Mouse (Mus musculus): ENCODE results near the gene Syde1.
"Not testable (repeated sequence)": the region's sequence is repeated elsewhere in the genome, so short reads cannot be mapped to it uniquely, and the experiment has no call there.

The Syde1 gene

GRCm38 (mm10) chr10:78591406-78592328 is at the start of gene Syde1:
Gene Syde1, minus strand, starts transcription at chr10:78591964.
- ATAC-seq (ENCODE audit: low TSS enrichment): peak; percentile 65

GRCm38 (mm10) chr10:78632311-78632710 is 40.5 kb upstream of the Syde1 start:
- ATAC-seq (ENCODE audit: low TSS enrichment): peak; percentile 96

- no peak for ATAC-seq (ENCODE audit: low TSS enrichment)
Measured at GRCm38 (mm10) chr10:78630194-78630593, 38.4 kb upstream of the Syde1 start.

DNA sequence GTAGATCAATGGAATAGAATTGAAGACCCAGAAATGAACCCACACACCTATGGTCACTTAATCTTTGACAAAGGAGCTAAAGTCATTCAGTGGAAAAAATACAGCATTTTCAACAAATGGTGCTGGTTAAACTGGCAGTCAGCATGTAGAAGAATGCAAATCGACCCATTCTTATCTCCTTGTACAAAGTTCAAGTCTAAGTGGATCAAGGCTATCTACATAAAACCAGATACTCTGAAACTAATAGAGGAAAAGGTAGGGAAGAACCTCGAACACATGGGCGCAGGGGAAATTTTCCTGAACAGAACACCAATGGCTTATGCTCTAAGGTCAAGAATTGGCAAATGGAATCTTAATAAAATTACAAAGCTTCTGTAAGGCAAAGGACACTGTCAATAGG is 31.4 kb upstream of the Syde1 start:
- ATAC-seq (ENCODE audit: low TSS enrichment): not testable (repeated sequence)

- no peak for ATAC-seq (ENCODE audit: low TSS enrichment)
Measured at GRCm38 (mm10) chr10:78617974-78618373, 26.2 kb upstream of the Syde1 start, which contains the start of gene Olfr1357. Gene Olfr1357, minus strand, starts transcription at chr10:78618074.

GRCm38 (mm10) chr10:78607602-78608001 is 15.8 kb upstream of the Syde1 start:
- ATAC-seq (ENCODE audit: low TSS enrichment): no peak

DNA sequence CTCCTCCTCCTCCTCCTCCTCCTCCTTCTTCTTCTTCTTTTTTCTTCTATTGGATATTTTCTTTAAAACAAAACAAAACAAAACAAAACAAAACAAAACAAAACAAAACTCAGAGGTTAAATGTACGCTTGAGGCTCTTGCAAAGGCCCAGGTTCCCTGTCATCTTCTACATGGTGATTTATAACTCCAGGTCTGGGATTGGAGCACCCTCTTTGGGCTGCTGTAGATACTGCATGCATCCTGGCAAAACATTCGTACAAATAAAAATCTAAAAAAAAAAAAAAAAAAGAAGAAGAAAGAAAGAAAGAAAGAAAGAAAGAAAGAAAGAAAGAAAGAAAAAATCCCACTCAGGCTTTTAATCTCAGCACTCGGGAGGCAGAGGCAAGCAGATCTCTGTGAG is 13.3 kb upstream of the Syde1 start:
- ATAC-seq (ENCODE audit: low TSS enrichment): peak; percentile 73; the same call in 1 of the 2 replicates

GRCm38 (mm10) chr10:78599865-78600264 is 8.1 kb upstream of the Syde1 start:
- no peak for ATAC-seq (ENCODE audit: low TSS enrichment)

GRCm38 (mm10) chr10:78594566-78594965 is 2.8 kb upstream of the Syde1 start:
- ATAC-seq (ENCODE audit: low TSS enrichment): no peak

GRCm38 (mm10) chr10:78594157-78594556 is 2.4 kb upstream of the Syde1 start:
- no peak for ATAC-seq (ENCODE audit: low TSS enrichment)

GRCm38 (mm10) chr10:78593736-78594135 is 2.0 kb upstream of the Syde1 start:
- no peak for ATAC-seq (ENCODE audit: low TSS enrichment)

DNA sequence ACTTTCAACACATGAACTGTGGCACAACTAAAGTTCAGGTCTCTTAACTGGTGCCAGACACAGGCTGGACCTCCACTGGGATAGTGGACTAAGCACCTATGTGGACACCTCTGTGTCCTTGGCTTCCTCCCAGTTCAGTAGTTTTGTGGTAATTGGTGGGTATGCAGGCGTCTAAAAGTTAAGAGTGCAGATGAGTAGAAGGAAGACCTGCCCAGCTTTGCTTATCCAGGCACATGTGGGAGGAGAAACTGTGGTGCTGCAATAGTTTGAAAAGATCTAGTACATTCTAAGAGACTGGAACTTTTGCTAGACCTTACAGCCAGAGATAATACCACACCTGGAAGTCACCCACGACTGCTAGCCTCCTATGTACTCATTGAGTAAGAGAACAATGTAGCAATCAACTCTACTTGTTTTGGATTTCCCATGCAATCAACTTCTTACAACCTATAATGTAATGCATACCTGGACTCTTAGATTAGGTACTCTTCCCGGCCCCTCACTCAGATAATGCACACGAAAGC is 1.2 kb upstream of the Syde1 start:
- no peak for ATAC-seq (ENCODE audit: low TSS enrichment)

- no peak for ATAC-seq (ENCODE audit: low TSS enrichment)
Measured at GRCm38 (mm10) chr10:78590744-78591143, 1.0 kb downstream of the Syde1 start.

GRCm38 (mm10) chr10:78589901-78590300 is 1.9 kb downstream of the Syde1 start:
- ATAC-seq (ENCODE audit: low TSS enrichment): no peak

DNA sequence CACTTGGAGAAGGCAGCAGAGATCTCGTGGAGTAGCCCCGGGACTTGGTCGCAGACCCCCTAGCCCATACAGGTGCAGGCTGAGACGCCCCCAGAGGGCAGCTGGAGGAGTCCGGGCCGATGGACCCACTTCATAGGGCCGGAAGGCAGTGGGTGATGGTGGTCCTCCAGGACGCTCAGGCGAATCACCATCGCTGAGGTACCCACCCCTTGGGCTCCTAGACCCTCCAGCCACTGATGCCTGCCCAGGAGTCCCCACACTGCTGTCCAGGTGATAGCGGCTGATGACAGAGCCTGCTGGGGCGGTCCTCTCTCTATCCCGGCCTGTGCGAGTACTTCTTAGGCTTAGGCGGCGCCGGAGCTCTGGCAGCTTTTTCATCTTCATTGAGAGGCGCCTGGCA is 2.5 kb downstream of the Syde1 start:
- ATAC-seq (ENCODE audit: low TSS enrichment): no peak

GRCm38 (mm10) chr10:78586026-78586425 is 5.7 kb downstream of the Syde1 start:
- no peak for ATAC-seq (ENCODE audit: low TSS enrichment)

- ATAC-seq (ENCODE audit: low TSS enrichment): no peak
Measured at GRCm38 (mm10) chr10:78585606-78586005, 6.2 kb downstream of the Syde1 start.

- ATAC-seq (ENCODE audit: low TSS enrichment): no peak
Measured at GRCm38 (mm10) chr10:78584996-78585395, 6.8 kb downstream of the Syde1 start.

- no peak for ATAC-seq (ENCODE audit: low TSS enrichment)
Measured at GRCm38 (mm10) chr10:78583939-78584338, 7.8 kb downstream of the Syde1 start.

GRCm38 (mm10) chr10:78583347-78583746 is 8.4 kb downstream of the Syde1 start:
- ATAC-seq (ENCODE audit: low TSS enrichment): no peak

DNA sequence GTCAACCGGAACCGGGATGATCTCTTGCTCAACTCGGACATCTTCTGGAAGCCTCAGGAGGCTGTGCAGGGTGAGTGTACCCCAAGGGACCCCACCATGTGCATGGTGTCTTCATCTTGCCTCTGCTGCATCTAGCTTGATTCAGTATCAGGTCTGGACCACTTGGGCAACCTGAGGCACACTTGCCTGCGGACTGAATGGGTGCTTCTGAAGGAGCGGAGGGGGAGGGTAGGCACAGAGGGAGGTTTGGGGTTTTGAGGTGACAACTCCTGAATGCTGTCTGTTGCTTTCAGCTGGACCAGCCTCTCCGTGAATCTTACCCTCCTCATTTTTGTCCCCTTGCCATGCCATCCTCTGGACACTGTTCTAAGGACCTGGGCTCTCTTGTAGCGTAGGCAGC is 10.6 kb downstream of the Syde1 start:
- ATAC-seq (ENCODE audit: low TSS enrichment): no peak

DNA sequence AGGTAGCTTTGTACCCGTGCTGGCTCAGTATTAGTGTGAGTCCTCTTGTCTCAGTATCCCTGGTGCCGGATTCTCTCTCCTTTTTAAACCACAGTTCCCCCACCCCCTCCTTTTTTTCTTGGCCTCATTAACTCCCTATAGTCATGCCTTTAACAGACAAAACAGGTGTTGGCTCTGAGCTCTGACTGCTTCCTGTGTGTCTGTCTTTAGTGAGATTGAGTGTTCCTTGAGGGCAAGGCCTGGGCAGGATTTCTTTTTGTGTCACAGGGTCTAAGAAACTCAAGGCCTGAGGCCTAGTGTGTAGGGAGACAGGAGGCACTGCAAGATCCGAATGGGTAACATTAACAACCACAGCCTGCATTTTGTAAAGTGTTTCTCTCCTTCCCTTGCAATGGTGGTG is 13.6 kb downstream of the Syde1 start:
- no peak for ATAC-seq (ENCODE audit: low TSS enrichment)

Data from frontal cortex, adult (tissue).